Mouse (Mus musculus) kidney, adult 9 months (tissue): ENCODE measurements around the gene Adh4.
"Not testable (repeated sequence)": the region's sequence is repeated elsewhere in the genome, so short reads cannot be mapped to it uniquely, and the experiment has no call there.

Experiments used
- DNase-seq: peaks from one replicate; pipeline ENCODE4 v3.0.0; 2022

The Adh4 gene

DNA sequence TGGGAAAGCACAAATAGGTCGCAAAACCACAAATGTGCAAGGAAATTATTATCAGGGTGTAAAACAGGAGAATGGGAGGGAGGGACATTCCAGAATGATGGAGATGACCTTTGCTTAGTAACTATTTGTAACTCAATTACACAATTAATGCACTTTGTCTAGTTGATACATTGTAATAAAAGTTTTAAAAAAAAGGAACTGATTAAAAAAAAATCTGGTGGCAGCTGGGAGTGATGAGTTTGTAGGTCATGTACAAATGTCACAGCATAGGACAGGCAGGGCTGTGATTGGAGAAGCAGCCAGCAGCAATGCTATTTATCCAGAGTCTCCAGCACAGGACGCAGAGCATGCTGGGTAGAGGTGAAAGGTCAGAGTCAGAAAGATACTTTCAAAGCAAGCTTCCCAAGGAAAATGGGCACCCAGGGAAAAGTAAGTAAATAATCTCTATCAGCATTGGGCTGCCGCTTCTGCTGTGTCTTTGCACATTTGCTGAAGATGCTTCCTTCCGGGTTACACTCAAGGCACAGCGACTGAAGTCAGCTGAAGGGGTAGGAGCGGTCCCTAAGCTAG, at the start of gene Adh4:
Gene Adh4, plus strand, starts transcription at position 346 of the 570 bp plus-strand sequence.
- peak; percentile 35 for DNase-seq

- peak; percentile 10 for DNase-seq
Measured at GRCm38 (mm10) chr3:138366181-138366580, 49.1 kb upstream of the Adh4 start.

DNA sequence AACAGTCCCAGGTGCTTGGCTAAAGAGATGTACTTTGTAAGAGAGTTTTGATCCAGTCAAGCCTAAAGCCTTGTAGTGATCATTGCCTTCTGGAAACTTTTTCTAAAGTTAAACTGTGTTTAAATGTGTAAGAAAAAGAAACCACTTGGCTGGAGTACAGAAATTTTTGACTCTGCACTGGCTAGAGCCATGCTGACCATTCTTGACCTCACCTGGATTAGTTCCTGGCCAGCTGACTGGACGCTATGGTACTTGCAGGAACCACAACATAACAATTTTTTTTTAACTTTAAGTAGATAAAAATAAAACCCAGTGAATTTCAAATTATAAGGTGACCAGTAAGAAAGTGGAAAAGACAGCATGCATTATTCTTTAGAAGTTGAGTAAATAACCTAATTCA, 45.7 kb upstream of the Adh4 start:
- peak; percentile 40 for DNase-seq

- DNase-seq = not testable (repeated sequence)
Measured at GRCm38 (mm10) chr3:138370289-138370688, 45.0 kb upstream of the Adh4 start.

DNA sequence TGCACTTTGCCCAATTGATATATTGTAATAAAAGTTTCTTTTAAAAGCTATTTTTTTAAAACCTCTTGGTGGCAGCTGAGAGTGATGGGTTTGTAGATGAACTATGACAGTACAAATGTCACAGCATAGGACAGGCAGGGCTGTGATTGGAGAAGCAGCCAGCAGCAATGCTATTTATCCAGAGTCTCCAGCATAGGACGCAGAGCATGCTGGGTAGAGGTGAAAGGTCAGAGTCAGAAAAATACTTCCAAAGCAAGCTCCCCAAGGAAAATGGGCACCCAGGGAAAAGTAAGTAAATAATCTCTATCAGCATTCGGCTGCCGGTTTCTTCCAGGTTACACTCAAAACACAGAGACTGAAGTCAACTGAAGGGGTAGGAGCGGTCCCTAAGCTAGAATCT, 41.3 kb upstream of the Adh4 start:
- DNase-seq = no peak

- no peak for DNase-seq
Measured at GRCm38 (mm10) chr3:138375148-138375547, 40.1 kb upstream of the Adh4 start.

DNA sequence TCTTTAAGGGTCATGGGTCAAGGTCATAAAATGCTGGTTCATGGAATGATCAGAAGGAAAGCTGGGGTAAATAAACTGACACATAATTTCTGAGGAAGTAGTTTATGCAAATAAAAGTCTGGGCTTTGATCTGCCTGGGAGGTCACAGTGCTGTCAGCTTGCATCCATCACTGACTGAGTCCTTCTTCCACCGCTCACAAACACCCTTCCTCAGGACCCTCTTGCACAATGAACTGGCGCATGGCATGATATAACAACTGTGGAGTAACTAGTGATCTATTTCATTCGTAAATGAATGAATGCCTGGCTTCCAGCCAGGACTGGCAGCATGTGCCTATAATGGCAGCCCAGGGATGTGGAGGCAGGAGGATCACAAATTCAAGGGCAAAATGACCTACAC, 34.1 kb upstream of the Adh4 start:
- DNase-seq = no peak

DNA sequence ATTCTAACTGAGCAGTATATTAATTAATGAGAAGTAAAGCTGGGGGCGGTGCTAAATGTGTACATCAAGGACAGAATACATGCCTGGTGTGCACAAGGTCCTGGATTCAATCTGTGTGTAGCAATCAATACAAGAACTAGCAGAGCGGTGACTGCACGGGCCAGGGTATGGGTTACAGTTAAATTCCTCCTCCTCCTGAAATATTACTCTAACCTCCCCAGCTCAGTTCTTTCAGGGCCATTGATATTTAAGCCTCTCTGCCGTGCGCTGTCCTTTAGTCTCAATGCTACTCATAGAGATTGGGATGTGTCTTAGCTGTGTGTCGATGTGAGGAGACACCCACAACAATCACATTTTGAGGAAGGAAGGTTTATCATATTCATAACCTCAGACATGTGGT, 28.1 kb upstream of the Adh4 start:
- DNase-seq = no peak

DNA sequence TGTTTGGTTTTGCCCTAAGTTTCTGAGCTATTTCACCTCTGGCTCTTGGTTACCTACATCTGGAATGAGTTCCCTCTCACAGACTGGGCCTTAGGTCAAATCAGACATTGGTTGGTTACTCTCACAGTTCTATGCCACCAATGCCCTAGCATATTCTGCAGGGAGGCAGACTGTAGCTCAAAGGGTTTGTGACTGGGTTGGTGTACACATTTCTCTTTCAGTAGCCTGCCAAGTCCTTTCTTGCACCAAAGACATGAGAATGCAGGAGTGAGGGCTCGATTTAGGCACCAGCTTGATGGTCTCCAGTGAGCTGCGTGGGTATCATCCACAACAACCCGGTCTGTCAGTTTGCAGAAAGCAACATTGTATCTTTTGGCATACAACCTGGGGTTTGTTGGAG, 10.4 kb upstream of the Adh4 start:
- no peak for DNase-seq

DNA sequence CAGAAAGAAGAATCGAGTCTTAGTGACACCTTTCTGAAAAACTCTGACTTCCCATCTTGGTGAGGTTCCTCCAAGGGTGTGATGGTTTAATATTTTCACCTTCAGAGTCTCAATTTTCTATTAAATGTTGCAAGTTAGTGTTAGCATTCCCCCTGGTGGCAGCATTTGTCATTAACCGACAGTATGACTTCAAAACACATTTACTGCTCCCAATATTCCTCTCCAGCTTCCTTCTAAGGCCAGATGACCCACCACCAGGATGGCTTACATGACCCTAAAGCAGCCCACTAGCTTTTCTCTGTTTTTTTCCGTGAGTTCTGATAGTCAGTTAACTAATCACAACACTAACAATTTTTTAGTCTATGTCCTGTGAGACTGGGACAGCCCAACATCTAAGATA, 9.9 kb upstream of the Adh4 start:
- DNase-seq = peak; percentile 75

DNA sequence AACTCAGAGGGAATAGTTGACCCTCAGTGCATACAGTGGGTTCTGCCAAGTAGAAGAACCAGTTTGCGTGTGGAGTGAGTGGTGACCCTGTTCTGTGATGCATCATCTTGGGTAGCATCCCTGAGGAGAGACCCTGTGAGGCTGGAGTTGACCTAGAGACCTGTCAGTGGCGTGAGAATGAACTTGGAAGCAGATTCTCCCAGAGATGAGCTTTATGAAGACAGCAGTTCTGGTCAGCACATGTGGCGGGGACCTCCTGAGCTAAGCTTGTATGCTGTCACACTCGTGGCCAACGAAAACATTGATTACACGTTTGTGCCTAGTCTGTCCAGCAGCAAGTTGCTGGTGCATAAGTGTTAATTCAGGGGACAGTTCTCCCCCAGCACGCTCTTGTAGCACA, 9.4 kb upstream of the Adh4 start:
- DNase-seq = no peak

DNA sequence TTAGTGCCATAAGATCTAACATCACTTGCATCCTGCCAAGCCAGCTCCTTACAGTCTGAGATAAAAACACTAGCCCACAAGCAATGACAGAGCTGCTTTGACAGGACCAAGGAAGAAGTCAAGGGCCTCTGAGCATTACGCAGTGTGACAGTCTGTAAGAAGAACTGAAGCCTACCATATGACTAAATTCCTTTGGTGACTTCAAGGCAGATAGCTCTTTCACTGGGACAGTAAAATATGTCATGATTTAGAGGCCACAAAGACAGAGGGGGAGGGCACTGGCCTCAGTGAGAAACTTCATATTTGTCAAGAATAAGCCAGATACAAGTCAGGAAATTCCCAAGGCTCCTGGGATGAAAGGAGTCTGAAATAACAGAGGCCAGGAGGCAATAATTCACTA, 7.3 kb upstream of the Adh4 start:
- DNase-seq = peak; percentile 19

DNA sequence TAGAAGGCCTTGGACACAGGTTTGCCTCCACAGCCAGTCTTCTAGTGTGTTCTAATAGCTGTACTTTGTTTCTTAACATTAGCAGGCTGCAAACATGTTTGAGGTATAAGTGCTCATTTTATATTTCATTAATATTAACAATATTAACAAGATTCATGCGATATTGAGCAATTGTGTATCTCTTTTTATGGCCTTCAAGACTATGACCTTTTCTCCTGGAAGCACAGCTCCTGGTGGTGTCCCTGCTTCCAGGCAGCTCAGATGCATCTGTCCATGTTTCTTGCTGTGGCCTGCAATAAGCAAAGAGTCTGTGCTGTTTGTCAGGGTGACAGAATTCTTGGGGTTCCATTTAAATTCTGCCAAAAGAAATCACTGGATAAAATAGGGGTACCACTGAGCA, 5.7 kb upstream of the Adh4 start:
- no peak for DNase-seq

DNA sequence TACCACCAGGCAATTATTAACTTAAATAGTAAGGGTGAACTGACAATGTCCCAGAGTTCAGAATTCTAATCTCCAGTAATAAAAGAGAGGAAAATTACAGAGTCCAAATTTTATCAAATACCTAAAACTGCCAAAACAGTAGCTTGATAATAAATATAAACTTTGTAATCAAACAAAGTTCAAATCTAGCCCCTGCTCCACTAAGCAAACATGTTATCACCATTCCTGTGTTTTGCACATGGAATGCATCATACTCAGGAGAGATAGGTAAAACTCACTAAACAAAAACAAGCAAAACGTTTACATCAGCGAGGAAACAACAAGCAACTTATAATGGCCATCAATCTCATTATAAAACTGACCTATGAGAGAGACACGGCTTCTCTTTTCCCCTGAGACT, 5.1 kb upstream of the Adh4 start:
- no peak for DNase-seq

DNA sequence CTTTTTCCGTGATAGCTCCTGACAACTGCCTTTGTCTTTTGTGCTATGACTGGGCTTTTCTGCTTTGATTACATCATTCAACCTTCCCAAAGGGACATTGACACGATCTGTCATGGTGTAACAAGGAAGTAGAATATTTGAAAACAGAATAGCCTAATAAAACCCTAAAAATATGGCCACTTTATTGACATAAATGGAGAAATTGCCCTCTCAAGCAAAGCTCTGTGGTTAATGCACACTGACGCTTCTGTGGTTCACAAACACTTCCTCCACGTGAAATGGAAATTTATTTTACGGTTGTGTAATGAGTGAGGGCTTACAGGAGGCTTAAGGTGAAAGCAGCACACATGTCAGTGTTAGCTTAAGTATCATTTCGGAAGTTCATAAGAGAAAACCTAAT, 4.1 kb downstream of the Adh4 start:
- DNase-seq = no peak

GRCm38 (mm10) chr3:138420385-138420784, 5.1 kb downstream of the Adh4 start:
- DNase-seq = no peak

- no peak for DNase-seq
Measured at GRCm38 (mm10) chr3:138423664-138424063, 8.4 kb downstream of the Adh4 start.

GRCm38 (mm10) chr3:138424247-138424646, 9.0 kb downstream of the Adh4 start:
- no peak for DNase-seq

DNA sequence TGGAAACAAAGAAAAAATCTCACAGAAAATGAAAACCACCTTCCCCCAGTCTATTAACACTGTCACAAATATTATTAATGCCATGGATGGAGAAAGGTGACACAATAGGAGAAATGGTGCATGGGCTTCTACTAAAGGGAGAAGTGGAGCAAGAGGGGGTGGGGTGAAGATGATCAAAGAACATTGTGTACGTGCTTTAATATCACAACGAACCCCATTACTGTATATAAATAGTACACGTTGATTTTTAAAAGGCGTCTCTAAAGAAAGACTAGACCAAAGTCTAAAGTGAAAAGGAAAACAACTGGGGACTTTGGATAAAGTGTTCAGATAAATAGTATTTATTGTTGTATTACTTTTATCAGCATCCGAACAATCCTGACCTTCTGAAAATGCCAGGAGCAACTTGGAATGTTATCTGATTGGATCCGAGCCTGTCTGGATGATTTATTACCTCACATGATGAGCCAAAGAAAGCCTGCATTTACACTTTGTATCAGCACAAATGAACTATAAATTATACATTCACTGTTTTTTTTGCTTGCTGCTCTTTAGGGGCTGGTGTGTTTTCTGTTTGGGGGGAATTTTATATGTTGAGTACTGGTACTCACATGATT, 15.2 kb downstream of the Adh4 start:
- DNase-seq = no peak

DNA sequence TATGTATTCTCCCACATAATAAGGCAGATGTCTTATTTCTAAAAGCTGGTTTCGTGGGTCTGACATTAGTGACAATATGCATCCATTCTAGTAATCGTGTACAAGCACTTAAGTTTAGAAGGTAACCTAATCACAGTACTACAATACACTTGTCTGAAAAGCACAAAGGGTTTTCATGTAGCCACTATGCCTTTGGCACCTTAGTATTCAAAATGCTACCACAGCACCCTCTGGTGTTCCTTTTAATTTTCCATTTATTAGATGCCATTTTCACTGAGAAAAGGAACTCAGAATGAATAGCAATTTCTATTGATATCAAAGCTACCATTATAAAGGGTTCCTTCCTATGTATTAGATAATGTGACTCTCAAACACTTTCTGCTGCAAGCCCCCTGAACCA, 16.6 kb downstream of the Adh4 start:
- DNase-seq = peak; percentile 60

DNA sequence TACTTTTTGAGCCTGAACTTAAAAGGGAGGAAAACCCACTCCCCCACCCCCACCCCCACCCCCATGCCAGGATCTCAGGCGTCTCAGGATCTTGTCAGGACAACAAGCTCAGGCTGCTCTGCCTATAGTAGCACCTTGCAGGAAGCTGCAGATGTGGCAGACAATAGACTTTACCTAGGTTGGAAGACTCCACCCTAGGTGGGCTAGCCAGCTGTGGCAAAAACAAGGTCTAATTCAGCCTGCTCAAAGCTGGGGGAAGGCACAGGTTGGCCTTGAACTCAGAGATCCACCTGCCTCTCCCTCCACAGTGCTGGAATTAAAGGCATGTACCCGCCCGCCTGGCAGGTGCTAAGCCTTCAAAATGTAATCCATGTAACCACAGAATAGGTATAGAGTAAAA, 23.4 kb downstream of the Adh4 start:
- DNase-seq = no peak

- DNase-seq = no peak
Measured at GRCm38 (mm10) chr3:138442203-138442602, 26.9 kb downstream of the Adh4 start.

DNA sequence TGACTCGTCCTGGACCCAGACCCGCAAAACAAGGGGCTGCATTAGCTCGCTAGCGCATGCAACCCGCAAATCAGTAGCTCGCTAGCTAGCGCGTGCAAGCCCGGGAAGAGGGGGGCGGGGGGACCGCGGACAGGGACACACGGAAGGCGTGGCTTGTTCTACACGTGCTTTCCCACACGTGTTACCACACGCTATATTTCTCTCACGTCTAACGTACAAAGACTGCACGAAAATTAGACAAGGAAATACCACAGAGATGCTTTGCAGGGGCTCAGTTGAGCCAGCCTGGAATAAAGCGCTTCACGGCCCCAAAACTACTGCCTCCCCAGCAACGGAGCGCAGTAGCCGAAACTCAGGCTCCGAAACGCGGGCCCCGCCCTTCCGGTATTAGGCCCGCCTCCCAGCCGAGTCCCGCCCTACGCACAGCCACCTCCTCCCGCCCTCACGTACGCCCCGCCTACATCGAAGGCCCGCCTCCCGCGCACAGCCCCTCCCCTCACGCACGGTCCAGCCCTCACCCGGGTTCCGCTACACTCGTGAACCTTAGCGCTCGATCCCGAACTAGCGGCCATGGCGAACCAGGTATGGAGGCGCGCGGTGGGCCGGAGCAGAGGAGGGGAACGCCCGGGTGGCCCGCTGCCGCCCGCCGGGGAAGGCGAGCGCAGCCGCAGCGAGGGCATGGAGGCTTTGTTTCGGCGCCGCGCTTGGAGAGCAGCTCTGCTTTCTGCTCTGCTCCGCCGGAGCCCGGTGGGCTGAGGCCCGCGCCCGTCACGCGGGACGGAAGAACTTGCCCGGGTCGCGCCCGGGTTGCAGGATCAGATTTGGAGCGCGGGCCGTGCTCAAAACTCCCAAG, 27.6 kb downstream of the Adh4 start, which contains the start of gene Adh5:
Gene Adh5, plus strand, starts transcription at position 482 of the 853 bp plus-strand sequence.
- peak; percentile 93 for DNase-seq

DNA sequence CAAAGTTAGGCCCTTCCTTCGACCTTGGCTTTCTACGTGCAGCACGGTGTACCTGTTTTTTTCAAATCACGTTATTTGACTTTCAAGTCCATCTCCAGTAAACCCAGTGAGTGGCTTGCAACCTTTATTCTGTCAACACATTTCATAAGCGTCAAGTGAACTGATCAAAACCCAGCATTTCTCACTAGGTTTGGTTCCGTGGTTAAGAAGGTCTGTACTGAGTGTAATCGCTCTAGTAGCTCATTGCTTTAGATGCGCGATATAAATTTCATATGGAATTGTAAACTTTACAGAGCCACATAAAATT, 28.2 kb downstream of the Adh4 start:
- no peak for DNase-seq
